Mouse (Mus musculus) liver (tissue): ENCODE measurements around the gene Slc5a3.

ENCODE experiments used
- DNase-seq: peaks from one replicate; pipeline ENCODE4 v3.0.0-alpha.2; 2020; ENCODE audit warnings: mixed read lengths

Gene Slc5a3

GRCm38 (mm10) chr16:92127226-92127625 is 69.1 kb downstream of the Slc5a3 start:
- DNase-seq = no peak

- no peak for DNase-seq
Measured at GRCm38 (mm10) chr16:92127666-92128065, 69.5 kb downstream of the Slc5a3 start.

- no peak for DNase-seq
Measured at GRCm38 (mm10) chr16:92129843-92130242, 71.7 kb downstream of the Slc5a3 start.

GRCm38 (mm10) chr16:92132511-92132910 is 74.4 kb downstream of the Slc5a3 start:
- DNase-seq = no peak

- DNase-seq = no peak
Measured at GRCm38 (mm10) chr16:92134148-92134764, 76.1 kb downstream of the Slc5a3 start.

GRCm38 (mm10) chr16:92136275-92136674 is 78.2 kb downstream of the Slc5a3 start:
- DNase-seq = no peak
